In the genomic region with DNA sequence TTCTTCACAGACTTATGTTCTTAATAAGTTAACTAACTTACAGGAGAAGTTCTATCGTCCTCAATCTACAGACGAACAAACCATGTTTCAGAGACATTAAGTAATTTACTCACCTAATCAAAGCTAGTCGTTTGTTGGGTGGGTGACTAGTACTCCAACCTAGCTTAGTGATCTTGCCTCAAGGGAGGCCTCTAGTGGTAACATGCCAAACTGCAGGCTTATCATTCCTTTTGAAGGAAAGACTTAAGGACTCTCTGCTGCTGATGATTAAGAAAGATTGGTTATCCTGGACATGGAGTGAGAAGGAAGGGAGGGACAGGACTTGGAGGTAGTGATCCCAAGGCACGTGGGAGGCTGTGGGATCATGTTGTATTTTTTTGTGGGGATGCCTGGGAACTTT, we compare ENCODE assay signal across 8 mouse cellular contexts. TPM values are rescaled to one million over a fixed set of nuclear protein-coding genes. Genes with fewer than 3 reads are reported as not detected.
DNase-seq lines count a peak whose midpoint lies in the region; ATAC-seq and TF ChIP-seq lines count a peak whose summit lies in the region.

No protein-coding gene starts in this region.

- DNase-seq in forebrain, embryonic 14.5 days (ENCODE audit: low spot score), result peak; percentile 71
- peak; percentile 64 for DNase-seq in testis, postnatal 10 days (ENCODE audit: low spot score)
- no peak for DNase-seq in testis, postnatal 14 days (ENCODE audit: low spot score)
- peak; percentile 83 for DNase-seq in lung, embryonic 14.5 days
- peak; percentile 81 for DNase-seq in splenic B cell, adult 2 months (ENCODE audit: low read depth, low spot score)

- H3K36me3 ChIP-seq in forebrain, embryonic 14.5 days (ENCODE audit: control insufficient read depth, insufficient read depth, low read length), result no peaks in the 10 kb centered on the region
- no peaks in the 10 kb centered on the region for H3K36me3 ChIP-seq in forebrain, embryonic 16.5 days (ENCODE audit: control insufficient read depth, insufficient read depth)
- no peaks in the 10 kb centered on the region for H3K36me3 ChIP-seq in intestine, embryonic 16.5 days (ENCODE audit: control insufficient read depth, insufficient read depth, low read length)
- no peaks in the 10 kb centered on the region for H3K36me3 ChIP-seq in lung, embryonic 14.5 days (ENCODE audit: insufficient read depth)
- H3K36me3 ChIP-seq in splenic B cell, adult 2 months (ENCODE audit: control insufficient read depth, insufficient read depth, low read length, poor library complexity, severe bottlenecking), result no peaks in the 10 kb centered on the region

- no peak overlapping the region for H3K4me3 ChIP-seq in forebrain, embryonic 14.5 days (ENCODE audit: low read depth, low read length)
- no peak overlapping the region for H3K4me3 ChIP-seq in forebrain, embryonic 16.5 days (replicated peaks; ENCODE audit: low read length)
- H3K4me3 ChIP-seq in intestine, embryonic 16.5 days (ENCODE audit: low read length), result no peak overlapping the region
- no peak overlapping the region for H3K4me3 ChIP-seq in lung, embryonic 14.5 days (ENCODE audit: low read depth, low read length)

- 41% methylated on average over 4 of the region's 4 CpGs for WGBS in forebrain, embryonic 14.5 days
- 40% methylated on average over 4 of the region's 4 CpGs for WGBS in forebrain, embryonic 16.5 days
- WGBS in intestine, embryonic 16.5 days, result 33% methylated on average over 4 of the region's 4 CpGs
- 34% methylated on average over 4 of the region's 4 CpGs for WGBS in lung, embryonic 14.5 days

- no peaks in the 10 kb centered on the region for H3K4me1 ChIP-seq in forebrain, embryonic 14.5 days (ENCODE audit: control insufficient read depth, insufficient read depth, low read length)
- H3K4me1 ChIP-seq in forebrain, embryonic 16.5 days (replicated peaks; ENCODE audit: control insufficient read depth, insufficient read depth, low read length), result no peaks in the 10 kb centered on the region
- no peaks in the 10 kb centered on the region for H3K4me1 ChIP-seq in intestine, embryonic 16.5 days (ENCODE audit: control insufficient read depth, insufficient read depth, low read length)
- H3K4me1 ChIP-seq in lung, embryonic 14.5 days (ENCODE audit: insufficient read depth), result no peaks in the 10 kb centered on the region

- no peaks in the 10 kb centered on the region for H3K9me3 ChIP-seq in forebrain, embryonic 14.5 days (replicated peaks; ENCODE audit: control insufficient read depth, low read length)
- H3K9me3 ChIP-seq in forebrain, embryonic 16.5 days (ENCODE audit: control insufficient read depth, low read length), result 0 out of 2 replicates have a peak, but pooled peaks cover 3% of the 10 kb centered on the region
- H3K9me3 ChIP-seq in intestine, embryonic 16.5 days (ENCODE audit: control insufficient read depth, low read length), result no peaks in the 10 kb centered on the region
- no peaks in the 10 kb centered on the region for H3K9me3 ChIP-seq in lung, embryonic 14.5 days (ENCODE audit: low read depth, low read length)

- H3K27me3 ChIP-seq in forebrain, embryonic 14.5 days (replicated peaks; ENCODE audit: control insufficient read depth, insufficient read depth, low read length), result no peaks in the 10 kb centered on the region
- no peaks in the 10 kb centered on the region for H3K27me3 ChIP-seq in forebrain, embryonic 16.5 days (replicated peaks; ENCODE audit: control insufficient read depth, insufficient read depth, low read length)
- H3K27me3 ChIP-seq in intestine, embryonic 16.5 days (replicated peaks; ENCODE audit: control insufficient read depth, insufficient read depth, low read length), result no peaks in the 10 kb centered on the region
- no peaks in the 10 kb centered on the region for H3K27me3 ChIP-seq in lung, embryonic 14.5 days (ENCODE audit: insufficient read depth, low read length)
- H3K27me3 ChIP-seq in splenic B cell, adult 2 months (ENCODE audit: control insufficient read depth, insufficient read depth, low read length, poor library complexity, severe bottlenecking), result no peaks in the 10 kb centered on the region

- H3K4me2 ChIP-seq in forebrain, embryonic 14.5 days (ENCODE audit: low read length), result no peak overlapping the region
- no peak overlapping the region for H3K4me2 ChIP-seq in forebrain, embryonic 16.5 days (ENCODE audit: low read length)
- H3K4me2 ChIP-seq in intestine, embryonic 16.5 days (ENCODE audit: low read depth, low read length), result no peak overlapping the region
- H3K4me2 ChIP-seq in lung, embryonic 14.5 days, result no peak overlapping the region

- H3K9ac ChIP-seq in forebrain, embryonic 14.5 days (ENCODE audit: low read length), result no peak overlapping the region
- H3K9ac ChIP-seq in forebrain, embryonic 16.5 days (replicated peaks; ENCODE audit: low read depth, low read length), result no peak overlapping the region
- H3K9ac ChIP-seq in intestine, embryonic 16.5 days (ENCODE audit: low read depth, low read length), result no peak overlapping the region
- H3K9ac ChIP-seq in lung, embryonic 14.5 days, result no peak overlapping the region

- H3K27ac ChIP-seq in forebrain, embryonic 14.5 days (ENCODE audit: low read depth, low read length), result no peak overlapping the region
- no peak overlapping the region for H3K27ac ChIP-seq in forebrain, embryonic 16.5 days (ENCODE audit: low read length)
- H3K27ac ChIP-seq in intestine, embryonic 16.5 days (ENCODE audit: low read length), result no peak overlapping the region
- no peak overlapping the region for H3K27ac ChIP-seq in lung, embryonic 14.5 days (ENCODE audit: low read depth)

- peak; percentile 81 for TF ChIP-seq CTCF in lung, embryonic 14.5 days (IDR thresholded peaks at IDR 0.05; ENCODE audit: low read depth)

- no peak for ATAC-seq in forebrain, embryonic 14.5 days
- no peak for ATAC-seq in forebrain, embryonic 16.5 days
- ATAC-seq in common myeloid progenitor, adult 5-6 weeks (replicated peaks; ENCODE audit: low read depth, poor library complexity, severe bottlenecking), result peak; percentile 80
- 0 out of 2 replicates have a peak, but pooled peaks have one; percentile 22 for ATAC-seq in intestine, embryonic 16.5 days
- no peak for ATAC-seq in lung, embryonic 14.5 days (ENCODE audit: insufficient read depth)

RNA-seq across cellular contexts. Expression of gene Ern2, which starts 11.3 kb away (rescaled TPM):
- polyA plus RNA-seq in forebrain, embryonic 14.5 days (2014; fragmentation: Nextera tagmentation; extraction: Ambion mirVana), result 0.33 and 0.42 TPM in 2 replicates
- 0.37 and 1.7 TPM in 2 replicates for polyA plus RNA-seq in forebrain, embryonic 16.5 days (2015; fragmentation: Nextera tagmentation; extraction: Ambion mirVana)
- not detected in 2 replicates for total RNA-seq in common myeloid progenitor, adult 5-6 weeks (2017)
- 8.5 and 9.4 TPM in 2 replicates for polyA plus RNA-seq in intestine, embryonic 16.5 days (2015; fragmentation: Nextera tagmentation; extraction: Ambion mirVana)
- polyA plus RNA-seq in lung, embryonic 14.5 days (2014; fragmentation: Nextera tagmentation; extraction: Ambion mirVana), result 0.16 TPM in 1 of 2 replicates, not detected in the other

RNA-seq across cellular contexts. Expression of gene Chp2, which starts 22.0 kb away (rescaled TPM):
- 0.66 and 0.79 TPM in 2 replicates for polyA plus RNA-seq in forebrain, embryonic 14.5 days (2014; fragmentation: Nextera tagmentation; extraction: Ambion mirVana)
- 0.57 and 1.2 TPM in 2 replicates for polyA plus RNA-seq in forebrain, embryonic 16.5 days (2015; fragmentation: Nextera tagmentation; extraction: Ambion mirVana)
- total RNA-seq in common myeloid progenitor, adult 5-6 weeks (2017), result 0.24 TPM in 1 of 2 replicates, not detected in the other
- 9.6 and 10.1 TPM in 2 replicates for polyA plus RNA-seq in intestine, embryonic 16.5 days (2015; fragmentation: Nextera tagmentation; extraction: Ambion mirVana)
- 0.53 and 0.84 TPM in 2 replicates for polyA plus RNA-seq in lung, embryonic 14.5 days (2014; fragmentation: Nextera tagmentation; extraction: Ambion mirVana)

RNA-seq across cellular contexts. Expression of gene Plk1, which starts 38.1 kb away (rescaled TPM):
- polyA plus RNA-seq in forebrain, embryonic 14.5 days (2014; fragmentation: Nextera tagmentation; extraction: Ambion mirVana), result 47.7 and 48.4 TPM in 2 replicates
- polyA plus RNA-seq in forebrain, embryonic 16.5 days (2015; fragmentation: Nextera tagmentation; extraction: Ambion mirVana), result 46.2 and 54.4 TPM in 2 replicates
- total RNA-seq in common myeloid progenitor, adult 5-6 weeks (2017), result 39.9 and 67.0 TPM in 2 replicates
- 103 and 117 TPM in 2 replicates for polyA plus RNA-seq in intestine, embryonic 16.5 days (2015; fragmentation: Nextera tagmentation; extraction: Ambion mirVana)
- 141 and 160 TPM in 2 replicates for polyA plus RNA-seq in lung, embryonic 14.5 days (2014; fragmentation: Nextera tagmentation; extraction: Ambion mirVana)

Comparison
In these comparisons a context has a peak if more than half of its experiments do, and no peak if none do; other contexts are left out.
1. ATAC-seq: peak in common myeloid progenitor, adult 5-6 weeks (single experiment) and intestine, embryonic 16.5 days (single experiment); none in forebrain, embryonic 14.5 days (single experiment), forebrain, embryonic 16.5 days (single experiment) and lung, embryonic 14.5 days (single experiment).